Mouse (Mus musculus): ENCODE data around the gene Naa60. TPM values are rescaled to one million over a fixed set of nuclear protein-coding genes. Genes with fewer than 3 reads are reported as not detected.
"Not testable (repeated sequence)": the region's sequence is repeated elsewhere in the genome, so short reads cannot be mapped to it uniquely, and the experiment has no call there.

The Naa60 gene
- polyA plus RNA-seq, 1 experiment from 2014 or later, result 58.4 TPM

DNA sequence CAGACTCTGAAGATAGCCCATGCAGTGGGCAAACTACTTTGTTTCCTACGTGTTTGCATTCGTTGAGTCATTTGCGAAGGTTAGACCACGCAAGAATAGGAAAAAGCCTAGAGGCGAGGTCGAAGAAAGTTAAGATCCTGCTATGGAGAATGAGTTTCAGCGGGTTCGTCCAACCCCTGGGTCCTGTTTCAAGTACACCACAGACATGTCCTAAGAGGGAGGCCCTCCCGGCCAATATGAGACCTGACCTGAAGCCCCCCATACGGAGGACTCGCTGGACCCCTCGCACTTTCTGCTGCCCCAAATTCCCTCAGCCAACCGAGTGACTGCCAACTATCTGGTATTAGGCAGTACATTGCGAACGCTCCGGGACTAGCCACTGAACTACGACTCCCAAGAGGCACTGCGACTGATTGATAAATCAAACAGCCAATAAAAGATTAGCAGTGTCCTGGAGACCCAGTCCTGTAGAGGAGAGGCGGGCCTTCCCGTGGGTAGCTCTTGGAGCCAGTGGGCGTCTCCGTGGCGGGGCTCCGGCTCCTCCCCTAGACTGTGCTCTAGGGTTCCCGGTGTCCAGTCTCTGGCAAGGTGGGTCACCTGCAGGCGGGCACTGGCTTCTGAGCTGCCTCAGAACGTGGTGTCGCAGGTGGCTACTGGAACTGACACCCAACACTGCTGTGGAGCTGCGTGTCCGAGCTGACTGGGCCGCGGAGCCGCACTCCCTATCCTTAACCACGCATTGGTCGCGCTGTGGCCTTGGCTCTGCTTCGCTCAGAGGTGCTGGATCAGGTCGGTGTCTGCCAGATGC, 25.3 kb upstream of the Naa60 start, which contains the start of gene Zfp174:
Gene Zfp174 (plus strand): TSS at position 558 of the 808 bp plus-strand sequence.
- Histone ChIP-seq H3K4me2 (replicated peaks; ENCODE audit: low read depth, low read length) (peak within 1 kb of the TSS; percentile 59), H3K36me3 (ENCODE audit: control insufficient read depth, insufficient read depth, low read length) (no peaks in the 10 kb centered on the region), H3K4me1 (ENCODE audit: control insufficient read depth, insufficient read depth, low read length) (no peaks in the 10 kb centered on the region), H3K27ac (ENCODE audit: low read depth, low read length) (no peak within 1 kb of the TSS), H3K9ac (ENCODE audit: low read depth, low read length) (peak within 1 kb of the TSS; percentile 60; the same call in 1 of the 2 replicates), H3K9me3 (ENCODE audit: control insufficient read depth, low read length) (no peaks in the 10 kb centered on the region), H3K27me3 (ENCODE audit: control insufficient read depth, insufficient read depth, low read length) (no peaks in the 10 kb centered on the region), H3K4me3 (ENCODE audit: low read length) (peak within 1 kb of the TSS; percentile 64)
- 2% methylated on average over 38 of the region's 38 CpGs for WGBS
- ATAC-seq (ENCODE audit: low FRiP score, low TSS enrichment), result peak; percentile 99

DNA sequence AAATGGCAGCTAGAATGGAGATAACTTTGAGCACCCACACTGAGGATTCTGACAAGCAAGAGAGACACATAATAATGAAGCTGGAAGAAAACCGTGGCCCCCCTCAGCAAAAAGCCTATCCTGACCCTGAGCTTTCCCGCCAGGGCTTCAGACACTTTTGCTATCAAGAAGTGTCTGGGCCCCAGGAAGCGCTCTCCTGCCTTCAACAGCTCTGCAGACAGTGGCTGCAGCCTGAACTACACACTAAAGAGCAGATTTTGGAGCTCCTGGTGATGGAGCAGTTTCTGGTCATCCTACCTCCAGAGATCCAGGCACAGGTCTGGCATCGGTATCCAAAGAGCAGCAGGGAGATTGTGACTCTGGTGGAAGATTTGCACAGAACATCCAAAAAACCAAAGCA, 24.3 kb upstream of the Naa60 start:
- no peaks in the 10 kb centered on the region for H3K27me3 ChIP-seq (ENCODE audit: control insufficient read depth, insufficient read depth, low read length)
- no peaks in the 10 kb centered on the region for H3K36me3 ChIP-seq (ENCODE audit: control insufficient read depth, insufficient read depth, low read length)
- H3K4me2 ChIP-seq (replicated peaks; ENCODE audit: low read depth, low read length), result peak overlapping the region; percentile 41
- ATAC-seq (ENCODE audit: low FRiP score, low TSS enrichment), result no peak
- H3K4me3 ChIP-seq (ENCODE audit: low read length), result peak overlapping the region; percentile 64; the same call in 1 of the 2 replicates
- 64% methylated on average over 4 of the region's 4 CpGs for WGBS
- H3K9me3 ChIP-seq (ENCODE audit: control insufficient read depth, low read length), result no peaks in the 10 kb centered on the region
- H3K4me1 ChIP-seq (ENCODE audit: control insufficient read depth, insufficient read depth, low read length), result no peaks in the 10 kb centered on the region
- 0 out of 2 replicates have a peak overlapping the region, but pooled peaks have one; percentile 60 for H3K9ac ChIP-seq (ENCODE audit: low read depth, low read length)
- H3K27ac ChIP-seq (ENCODE audit: low read depth, low read length), result no peak overlapping the region

DNA sequence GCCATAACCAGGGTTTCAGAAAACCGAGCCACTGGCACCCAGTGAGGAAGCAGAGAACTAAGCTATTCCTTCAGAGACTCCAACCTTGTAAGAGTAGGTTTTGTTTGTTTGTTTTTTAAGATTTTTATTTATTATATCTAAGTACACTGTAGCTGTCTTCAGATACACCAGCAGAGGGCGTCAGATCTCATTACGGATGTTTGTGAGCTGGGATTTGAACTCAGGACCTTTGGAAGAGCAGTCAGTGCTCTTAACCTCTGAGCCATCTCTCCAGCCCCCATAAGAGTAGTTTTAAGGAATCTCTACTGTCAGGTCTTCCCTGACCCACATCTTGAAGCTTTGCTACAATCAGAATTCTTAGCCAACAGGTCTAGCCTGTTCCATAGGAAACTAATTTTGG, 23.8 kb upstream of the Naa60 start:
- H3K4me3 ChIP-seq (ENCODE audit: low read length), result no peak overlapping the region

DNA sequence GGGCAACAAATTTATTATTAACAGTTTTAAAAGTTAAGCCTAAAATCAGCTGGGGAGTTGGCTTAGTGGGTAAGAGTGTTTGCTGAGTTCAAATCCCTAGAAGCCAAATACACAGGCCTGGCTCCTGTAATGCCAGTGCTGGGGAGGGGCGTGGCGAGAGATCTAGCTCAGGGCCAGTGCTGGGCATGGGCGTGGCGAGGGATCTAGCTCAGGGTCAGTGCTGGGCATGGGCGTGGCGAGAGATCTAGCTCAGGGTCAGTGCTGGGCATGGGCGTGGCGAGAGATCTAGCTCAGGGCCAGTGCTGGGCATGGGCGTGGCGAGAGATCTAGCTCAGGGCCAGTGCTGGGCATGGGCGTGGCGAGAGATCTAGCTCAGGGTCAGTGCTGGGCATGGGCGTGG, 20.9 kb upstream of the Naa60 start:
- not testable (repeated sequence) for ATAC-seq (ENCODE audit: low FRiP score, low TSS enrichment); H3K9me3 ChIP-seq (ENCODE audit: control insufficient read depth, low read length); H3K9ac ChIP-seq (ENCODE audit: low read depth, low read length); H3K36me3 ChIP-seq (ENCODE audit: control insufficient read depth, insufficient read depth, low read length); H3K4me1 ChIP-seq (ENCODE audit: control insufficient read depth, insufficient read depth, low read length); H3K27me3 ChIP-seq (ENCODE audit: control insufficient read depth, insufficient read depth, low read length); H3K27ac ChIP-seq (ENCODE audit: low read depth, low read length); H3K4me2 ChIP-seq (replicated peaks; ENCODE audit: low read depth, low read length); H3K4me3 ChIP-seq (ENCODE audit: low read length)
- 87% methylated on average over 11 of the region's 13 CpGs for WGBS

More for the DNA sequence above, 23.8 kb upstream of the Naa60 start:
- ATAC-seq (ENCODE audit: low FRiP score, low TSS enrichment), result no peak
- no peak overlapping the region for H3K27ac ChIP-seq (ENCODE audit: low read depth, low read length)
- H3K4me2 ChIP-seq (replicated peaks; ENCODE audit: low read depth, low read length), result no peak overlapping the region
- no peaks in the 10 kb centered on the region for H3K36me3 ChIP-seq (ENCODE audit: control insufficient read depth, insufficient read depth, low read length)
- no peaks in the 10 kb centered on the region for H3K4me1 ChIP-seq (ENCODE audit: control insufficient read depth, insufficient read depth, low read length)
- no peaks in the 10 kb centered on the region for H3K27me3 ChIP-seq (ENCODE audit: control insufficient read depth, insufficient read depth, low read length)
- WGBS, result 76% methylated on average over 3 of the region's 3 CpGs
- no peak overlapping the region for H3K9ac ChIP-seq (ENCODE audit: low read depth, low read length)
- no peaks in the 10 kb centered on the region for H3K9me3 ChIP-seq (ENCODE audit: control insufficient read depth, low read length)

GRCm38 (mm10) chr16:3852586-3852985, 19.6 kb upstream of the Naa60 start:
- H3K4me2 ChIP-seq (replicated peaks; ENCODE audit: low read depth, low read length), result no peak overlapping the region
- 34% methylated on average over 12 of the region's 12 CpGs for WGBS
- H3K36me3 ChIP-seq (ENCODE audit: control insufficient read depth, insufficient read depth, low read length), result no peaks in the 10 kb centered on the region

DNA sequence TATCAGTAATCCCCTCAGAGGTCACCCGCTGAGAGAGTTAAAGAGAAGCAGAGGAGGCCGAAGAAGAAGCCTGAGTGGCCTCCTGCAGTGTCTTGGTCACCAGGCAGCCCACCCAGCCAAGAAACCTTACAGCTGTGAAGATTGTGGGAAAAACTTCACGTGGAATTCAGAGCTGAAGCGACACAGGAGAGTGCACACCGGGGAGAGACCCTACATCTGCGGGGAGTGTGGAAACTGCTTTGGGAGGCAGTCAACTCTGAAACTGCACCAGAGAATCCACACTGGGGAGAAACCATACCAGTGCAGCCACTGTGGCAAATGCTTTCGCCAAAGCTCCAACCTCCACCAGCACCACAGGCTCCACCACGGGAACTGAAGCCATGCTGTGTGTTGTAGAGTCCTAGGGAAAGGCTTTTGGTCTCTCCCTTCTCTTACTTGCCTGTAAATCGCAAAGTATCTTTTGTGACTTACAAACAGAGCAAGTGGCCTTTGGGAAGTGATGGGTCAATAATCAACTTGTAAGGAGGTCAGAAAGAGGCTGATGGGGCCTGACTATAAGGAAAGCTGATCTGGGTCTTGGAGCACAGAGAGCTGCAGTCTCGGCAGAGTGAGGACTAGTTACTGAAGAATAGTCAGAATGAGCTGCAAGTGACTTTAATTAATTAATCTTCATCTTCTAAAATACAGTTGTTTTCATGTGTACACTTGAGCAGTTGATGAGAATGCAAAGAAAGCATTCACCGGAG, 17.6 kb upstream of the Naa60 start:
- H3K4me1 ChIP-seq (ENCODE audit: control insufficient read depth, insufficient read depth, low read length), result no peaks in the 10 kb centered on the region
- H3K9ac ChIP-seq (ENCODE audit: low read depth, low read length), result no peak overlapping the region
- H3K9me3 ChIP-seq (ENCODE audit: control insufficient read depth, low read length), result no peaks in the 10 kb centered on the region
- peak; percentile 81; the same call in 1 of the 2 replicates for ATAC-seq (ENCODE audit: low FRiP score, low TSS enrichment)
- no peaks in the 10 kb centered on the region for H3K36me3 ChIP-seq (ENCODE audit: control insufficient read depth, insufficient read depth, low read length)
- 40% methylated on average over 11 of the region's 11 CpGs for WGBS
- H3K27me3 ChIP-seq (ENCODE audit: control insufficient read depth, insufficient read depth, low read length), result no peaks in the 10 kb centered on the region
- H3K4me2 ChIP-seq (replicated peaks; ENCODE audit: low read depth, low read length), result no peak overlapping the region
- peak overlapping the region; percentile 59; the same call in 1 of the 2 replicates for H3K27ac ChIP-seq (ENCODE audit: low read depth, low read length)
- H3K4me3 ChIP-seq (ENCODE audit: low read length), result no peak overlapping the region

More at GRCm38 (mm10) chr16:3852586-3852985, 19.6 kb upstream of the Naa60 start:
- ATAC-seq (ENCODE audit: low FRiP score, low TSS enrichment), result 0 out of 2 replicates have a peak, but pooled peaks have one; percentile 20
- Histone ChIP-seq H3K4me1 (ENCODE audit: control insufficient read depth, insufficient read depth, low read length) (no peaks in the 10 kb centered on the region), H3K27me3 (ENCODE audit: control insufficient read depth, insufficient read depth, low read length) (no peaks in the 10 kb centered on the region), H3K4me3 (ENCODE audit: low read length) (no peak overlapping the region), H3K9me3 (ENCODE audit: control insufficient read depth, low read length) (no peaks in the 10 kb centered on the region), H3K9ac (ENCODE audit: low read depth, low read length) (no peak overlapping the region), H3K27ac (ENCODE audit: low read depth, low read length) (no peak overlapping the region)

GRCm38 (mm10) chr16:3855776-3856175, 16.4 kb upstream of the Naa60 start:
- Histone ChIP-seq H3K4me1 (ENCODE audit: control insufficient read depth, insufficient read depth, low read length) (no peaks in the 10 kb centered on the region), H3K9ac (ENCODE audit: low read depth, low read length) (no peak overlapping the region), H3K4me2 (replicated peaks; ENCODE audit: low read depth, low read length) (no peak overlapping the region), H3K4me3 (ENCODE audit: low read length) (no peak overlapping the region), H3K36me3 (ENCODE audit: control insufficient read depth, insufficient read depth, low read length) (0 out of 2 replicates have a peak, but pooled peaks cover under 1% of the 10 kb centered on the region), H3K27ac (ENCODE audit: low read depth, low read length) (no peak overlapping the region), H3K9me3 (ENCODE audit: control insufficient read depth, low read length) (no peaks in the 10 kb centered on the region), H3K27me3 (ENCODE audit: control insufficient read depth, insufficient read depth, low read length) (no peaks in the 10 kb centered on the region)
- no peak for ATAC-seq (ENCODE audit: low FRiP score, low TSS enrichment)
- 81% methylated on average over 1 of the region's 1 CpGs for WGBS

- Histone ChIP-seq H3K9ac (ENCODE audit: low read depth, low read length) (no peak overlapping the region), H3K9me3 (ENCODE audit: control insufficient read depth, low read length) (no peaks in the 10 kb centered on the region), H3K4me3 (ENCODE audit: low read length) (no peak overlapping the region), H3K27me3 (ENCODE audit: control insufficient read depth, insufficient read depth, low read length) (no peaks in the 10 kb centered on the region), H3K4me2 (replicated peaks; ENCODE audit: low read depth, low read length) (no peak overlapping the region), H3K27ac (ENCODE audit: low read depth, low read length) (no peak overlapping the region), H3K36me3 (ENCODE audit: control insufficient read depth, insufficient read depth, low read length) (peaks cover 18% of the 10 kb centered on the region; the same call in 1 of the 2 replicates), H3K4me1 (ENCODE audit: control insufficient read depth, insufficient read depth, low read length) (no peaks in the 10 kb centered on the region)
- no peak for ATAC-seq (ENCODE audit: low FRiP score, low TSS enrichment)
- WGBS, result 92% methylated on average over 4 of the region's 4 CpGs
Observed at GRCm38 (mm10) chr16:3859254-3859653, 12.9 kb upstream of the Naa60 start.
